Mouse (Mus musculus): ENCODE results near the gene Rsrp1. TPM values are rescaled to one million over a fixed set of nuclear protein-coding genes. Genes with fewer than 3 reads are reported as not detected.

Gene Rsrp1
- polyA plus RNA-seq (2014; fragmentation: Nextera tagmentation; extraction: Ambion mirVana): 360 and 390 TPM in 2 replicates

- Histone ChIP-seq H3K4me2 (peak within 1 kb of the TSS; percentile 97), H3K27ac (ENCODE audit: low read depth, low read length) (peak within 1 kb of the TSS; percentile 99), H3K36me3 (ENCODE audit: control insufficient read depth, insufficient read depth, low read length) (peaks cover 29% of the 10 kb centered on the region), H3K4me1 (replicated peaks; ENCODE audit: control insufficient read depth, insufficient read depth, low read length) (peaks cover 22% of the 10 kb centered on the region), H3K4me3 (ENCODE audit: low read depth, low read length) (peak within 1 kb of the TSS; percentile 100), H3K9me3 (ENCODE audit: control insufficient read depth, low read length) (no peaks in the 10 kb centered on the region), H3K27me3 (replicated peaks; ENCODE audit: control insufficient read depth, insufficient read depth, low read length) (no peaks in the 10 kb centered on the region), H3K9ac (ENCODE audit: low read depth, low read length) (peak within 1 kb of the TSS; percentile 100)
- ATAC-seq (replicated peaks; ENCODE audit: low FRiP score): peak; percentile 85
- WGBS: under 1% methylated on average over 64 of the region's 64 CpGs
- peak; percentile 93 for DNase-seq (ENCODE audit: low spot score)
These were observed at the start of gene Rsrp1 for GRCm38 (mm10) chr4:134923258-134924018. TSS of gene Rsrp1 (plus strand) at chr4:134923592.

- H3K27me3 ChIP-seq (replicated peaks; ENCODE audit: control insufficient read depth, insufficient read depth, low read length): no peaks in the 10 kb centered on the region
- 80% methylated on average over 9 of the region's 9 CpGs for WGBS
- no peak overlapping the region for H3K4me2 ChIP-seq
- H3K4me3 ChIP-seq (ENCODE audit: low read depth, low read length): no peak overlapping the region
- no peaks in the 10 kb centered on the region for H3K9me3 ChIP-seq (ENCODE audit: control insufficient read depth, low read length)
- H3K9ac ChIP-seq (ENCODE audit: low read depth, low read length): no peak overlapping the region
- peaks cover 9% of the 10 kb centered on the region for H3K4me1 ChIP-seq (replicated peaks; ENCODE audit: control insufficient read depth, insufficient read depth, low read length)
- H3K27ac ChIP-seq (ENCODE audit: low read depth, low read length): no peak overlapping the region
- no peak for ATAC-seq (replicated peaks; ENCODE audit: low FRiP score)
- no peaks in the 10 kb centered on the region; the same call in 1 of the 2 replicates for H3K36me3 ChIP-seq (ENCODE audit: control insufficient read depth, insufficient read depth, low read length)
- DNase-seq (ENCODE audit: low spot score): no peak
These were observed 47.2 kb upstream of the Rsrp1 start for GRCm38 (mm10) chr4:134876171-134876570.

GRCm38 (mm10) chr4:134879410-134879981 lies 43.9 kb upstream of the Rsrp1 start:
- H3K36me3 ChIP-seq (ENCODE audit: control insufficient read depth, insufficient read depth, low read length): peaks cover 3% of the 10 kb centered on the region; the same call in 1 of the 2 replicates
- peak overlapping the region; percentile 71 for H3K4me2 ChIP-seq
- H3K9ac ChIP-seq (ENCODE audit: low read depth, low read length): peak overlapping the region; percentile 20; the same call in 1 of the 2 replicates
- no peaks in the 10 kb centered on the region for H3K27me3 ChIP-seq (replicated peaks; ENCODE audit: control insufficient read depth, insufficient read depth, low read length)
- H3K4me3 ChIP-seq (ENCODE audit: low read depth, low read length): peak overlapping the region; percentile 20
- 10% methylated on average over 17 of the region's 17 CpGs for WGBS
- no peak overlapping the region for H3K27ac ChIP-seq (ENCODE audit: low read depth, low read length)
- peaks cover 5% of the 10 kb centered on the region for H3K4me1 ChIP-seq (replicated peaks; ENCODE audit: control insufficient read depth, insufficient read depth, low read length)
- ATAC-seq (replicated peaks; ENCODE audit: low FRiP score): 0 out of 2 replicates have a peak, but pooled peaks have one; percentile 24
- peak; percentile 69 for DNase-seq (ENCODE audit: low spot score)
- H3K9me3 ChIP-seq (ENCODE audit: control insufficient read depth, low read length): no peaks in the 10 kb centered on the region

GRCm38 (mm10) chr4:134880041-134880440 lies 43.4 kb upstream of the Rsrp1 start:
- ATAC-seq (replicated peaks; ENCODE audit: low FRiP score): 0 out of 2 replicates have a peak, but pooled peaks have one; percentile 3
- Histone ChIP-seq H3K27me3 (replicated peaks; ENCODE audit: control insufficient read depth, insufficient read depth, low read length) (no peaks in the 10 kb centered on the region), H3K4me3 (ENCODE audit: low read depth, low read length) (peak overlapping the region; percentile 20; the same call in 1 of the 2 replicates), H3K4me1 (replicated peaks; ENCODE audit: control insufficient read depth, insufficient read depth, low read length) (peaks cover 5% of the 10 kb centered on the region), H3K36me3 (ENCODE audit: control insufficient read depth, insufficient read depth, low read length) (peaks cover 7% of the 10 kb centered on the region), H3K27ac (ENCODE audit: low read depth, low read length) (no peak overlapping the region), H3K9ac (ENCODE audit: low read depth, low read length) (no peak overlapping the region), H3K4me2 (peak overlapping the region; percentile 71), H3K9me3 (ENCODE audit: control insufficient read depth, low read length) (no peaks in the 10 kb centered on the region)
- 40% methylated on average over 6 of the region's 6 CpGs for WGBS
- no peak for DNase-seq (ENCODE audit: low spot score)

- Histone ChIP-seq H3K27me3 (replicated peaks; ENCODE audit: control insufficient read depth, insufficient read depth, low read length) (no peaks in the 10 kb centered on the region), H3K27ac (ENCODE audit: low read depth, low read length) (no peak overlapping the region), H3K9me3 (ENCODE audit: control insufficient read depth, low read length) (no peaks in the 10 kb centered on the region), H3K4me2 (no peak overlapping the region), H3K9ac (ENCODE audit: low read depth, low read length) (no peak overlapping the region), H3K4me1 (replicated peaks; ENCODE audit: control insufficient read depth, insufficient read depth, low read length) (peaks cover 5% of the 10 kb centered on the region), H3K4me3 (ENCODE audit: low read depth, low read length) (no peak overlapping the region), H3K36me3 (ENCODE audit: control insufficient read depth, insufficient read depth, low read length) (peaks cover 9% of the 10 kb centered on the region)
- WGBS: 34% methylated on average over 7 of the region's 7 CpGs
- ATAC-seq (replicated peaks; ENCODE audit: low FRiP score) (0 out of 2 replicates have a peak, but pooled peaks have one; percentile 33), DNase-seq (ENCODE audit: low spot score) (peak; percentile 49)
These were observed 40.1 kb upstream of the Rsrp1 start for GRCm38 (mm10) chr4:134883266-134883665.

- H3K9me3 ChIP-seq (ENCODE audit: control insufficient read depth, low read length): no peaks in the 10 kb centered on the region
- no peak for DNase-seq (ENCODE audit: low spot score)
- H3K36me3 ChIP-seq (ENCODE audit: control insufficient read depth, insufficient read depth, low read length): peaks cover 9% of the 10 kb centered on the region
- no peak overlapping the region for H3K4me3 ChIP-seq (ENCODE audit: low read depth, low read length)
- no peak overlapping the region for H3K9ac ChIP-seq (ENCODE audit: low read depth, low read length)
- H3K4me1 ChIP-seq (replicated peaks; ENCODE audit: control insufficient read depth, insufficient read depth, low read length): peaks cover 4% of the 10 kb centered on the region
- no peaks in the 10 kb centered on the region for H3K27me3 ChIP-seq (replicated peaks; ENCODE audit: control insufficient read depth, insufficient read depth, low read length)
- no peak overlapping the region for H3K4me2 ChIP-seq
- WGBS: 83% methylated on average over 10 of the region's 10 CpGs
- no peak overlapping the region for H3K27ac ChIP-seq (ENCODE audit: low read depth, low read length)
- no peak for ATAC-seq (replicated peaks; ENCODE audit: low FRiP score)
These were observed 39.6 kb upstream of the Rsrp1 start for GRCm38 (mm10) chr4:134883808-134884207.

- Histone ChIP-seq H3K36me3 (ENCODE audit: control insufficient read depth, insufficient read depth, low read length) (peaks cover 9% of the 10 kb centered on the region), H3K27ac (ENCODE audit: low read depth, low read length) (no peak overlapping the region), H3K4me1 (replicated peaks; ENCODE audit: control insufficient read depth, insufficient read depth, low read length) (no peaks in the 10 kb centered on the region; the same call in 1 of the 2 replicates), H3K27me3 (replicated peaks; ENCODE audit: control insufficient read depth, insufficient read depth, low read length) (no peaks in the 10 kb centered on the region), H3K4me2 (no peak overlapping the region), H3K9me3 (ENCODE audit: control insufficient read depth, low read length) (no peaks in the 10 kb centered on the region), H3K4me3 (ENCODE audit: low read depth, low read length) (no peak overlapping the region), H3K9ac (ENCODE audit: low read depth, low read length) (no peak overlapping the region)
- DNase-seq (ENCODE audit: low spot score) (no peak), ATAC-seq (replicated peaks; ENCODE audit: low FRiP score) (no peak)
- 88% methylated on average over 4 of the region's 4 CpGs for WGBS
These were observed 39.0 kb upstream of the Rsrp1 start for GRCm38 (mm10) chr4:134884364-134884763.

- Histone ChIP-seq H3K4me1 (replicated peaks; ENCODE audit: control insufficient read depth, insufficient read depth, low read length) (no peaks in the 10 kb centered on the region), H3K4me3 (ENCODE audit: low read depth, low read length) (no peak overlapping the region), H3K27ac (ENCODE audit: low read depth, low read length) (no peak overlapping the region), H3K9ac (ENCODE audit: low read depth, low read length) (no peak overlapping the region), H3K27me3 (replicated peaks; ENCODE audit: control insufficient read depth, insufficient read depth, low read length) (no peaks in the 10 kb centered on the region), H3K4me2 (no peak overlapping the region), H3K36me3 (ENCODE audit: control insufficient read depth, insufficient read depth, low read length) (peaks cover 20% of the 10 kb centered on the region), H3K9me3 (ENCODE audit: control insufficient read depth, low read length) (no peaks in the 10 kb centered on the region)
- ATAC-seq (replicated peaks; ENCODE audit: low FRiP score): no peak
- 78% methylated on average over 6 of the region's 6 CpGs for WGBS
- DNase-seq (ENCODE audit: low spot score): no peak
These were observed 31.3 kb upstream of the Rsrp1 start for GRCm38 (mm10) chr4:134892096-134892495.

Data from liver, embryonic 11.5 days (tissue).